Mouse (Mus musculus) ES-Bruce4 (cell line): Measurements from ENCODE around the gene Gm19345. TPM values are rescaled to one million over a fixed set of nuclear protein-coding genes. Genes with fewer than 3 reads are reported as not detected.

Source experiments
- H3K27ac ChIP-seq: 2 replicates; pipeline ENCODE4 v1.5.1; 2012; ENCODE audit warnings: low read length, inconsistent platforms; ENCODE audit not compliant: insufficient read depth
- H3K27me3 ChIP-seq: 2 replicates; pipeline ENCODE4 v1.6.1; 2012; ENCODE audit warnings: mild to moderate bottlenecking, low read length, inconsistent platforms; ENCODE audit not compliant: control insufficient read depth, poor library complexity, insufficient read depth, severe bottlenecking
- H3K36me3 ChIP-seq: 2 replicates; pipeline ENCODE4 v1.6.1; 2012; ENCODE audit warnings: inconsistent platforms, mild to moderate bottlenecking, low read length, moderate library complexity; ENCODE audit not compliant: control insufficient read depth, poor library complexity, insufficient read depth, severe bottlenecking
- H3K4me1 ChIP-seq: one replicate; pipeline ENCODE4 v1.8.1; 2011; ENCODE audit warnings: low read length; ENCODE audit not compliant: control insufficient read depth, insufficient read depth
- H3K4me3 ChIP-seq: 2 replicates; pipeline ENCODE4 v1.5.1; 2011; ENCODE audit warnings: low read depth, mild to moderate bottlenecking, low read length
- H3K9ac ChIP-seq: 2 replicates; pipeline ENCODE4 v1.6.1; 2012; ENCODE audit warnings: low read depth, mild to moderate bottlenecking, inconsistent platforms; ENCODE audit not compliant: poor library complexity, severe bottlenecking
- H3K9me3 ChIP-seq: replicated peaks from 2 replicates; pipeline ENCODE4 v1.6.1; 2012; ENCODE audit warnings: mild to moderate bottlenecking, low read length, inconsistent platforms; ENCODE audit not compliant: control insufficient read depth, poor library complexity, insufficient read depth, severe bottlenecking
- CTCF ChIP-seq: IDR thresholded peaks from one replicate; pipeline ENCODE4 v1.8.1; 2011; ENCODE audit warnings: low read depth, low read length
- EP300 ChIP-seq: IDR thresholded peaks from 2 replicates; pipeline ENCODE4 v1.6.1; 2011; ENCODE audit warnings: low read depth, low read length; ENCODE audit not compliant: insufficient read depth
- POLR2A ChIP-seq: IDR thresholded peaks from one replicate; pipeline ENCODE4 v1.8.1; 2011; ENCODE audit warnings: low read length; ENCODE audit not compliant: insufficient read depth
- polyA plus RNA-seq: library from polyadenylated mRNA; stranded (reverse); fragments of >200 nt; gene quantifications from 2 replicates; pipeline ENCODE4 v1.2.4, GENCODE M21; 2011; ENCODE audit warnings: low read depth; ENCODE audit not compliant: missing spikeins, insufficient read depth, insufficient read length

Gm19345 gene
- polyA plus RNA-seq, 1 experiment = 0.82 TPM

DNA sequence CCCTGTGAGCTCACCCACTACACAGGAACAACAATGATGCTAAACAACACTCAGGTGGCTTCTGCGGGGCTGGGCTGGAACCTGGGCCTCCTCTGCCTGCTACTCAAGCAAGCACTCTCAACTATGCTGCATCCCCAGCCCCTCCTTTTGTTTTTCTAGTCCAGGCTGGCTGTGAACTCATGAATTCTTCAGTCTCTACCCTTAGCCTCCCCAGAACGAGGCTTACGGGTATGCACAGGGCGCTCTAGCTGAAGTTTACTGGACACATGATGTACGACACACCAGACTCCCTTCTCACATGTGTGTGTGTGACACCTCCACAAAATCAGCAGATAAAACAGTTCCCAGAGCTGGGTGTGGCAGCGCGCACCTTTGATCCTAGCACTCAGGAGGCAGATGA lies 32.9 kb upstream of the Gm19345 start:
- no peak overlapping the region for H3K4me3 ChIP-seq
- peak overlapping the region; percentile 89 for H3K27ac ChIP-seq
- no peaks in the 10 kb centered on the region for H3K27me3 ChIP-seq
- H3K4me1 ChIP-seq = peaks cover 7% of the 10 kb centered on the region
- no peak overlapping the region for H3K9ac ChIP-seq
- H3K36me3 ChIP-seq = peaks cover 5% of the 10 kb centered on the region; the same call in 1 of the 2 replicates
- peaks cover 8% of the 10 kb centered on the region; the same call in 1 of the 2 replicates for H3K9me3 ChIP-seq
- TF ChIP-seq POLR2A (no peak), CTCF (no peak), EP300 (no peak)

DNA sequence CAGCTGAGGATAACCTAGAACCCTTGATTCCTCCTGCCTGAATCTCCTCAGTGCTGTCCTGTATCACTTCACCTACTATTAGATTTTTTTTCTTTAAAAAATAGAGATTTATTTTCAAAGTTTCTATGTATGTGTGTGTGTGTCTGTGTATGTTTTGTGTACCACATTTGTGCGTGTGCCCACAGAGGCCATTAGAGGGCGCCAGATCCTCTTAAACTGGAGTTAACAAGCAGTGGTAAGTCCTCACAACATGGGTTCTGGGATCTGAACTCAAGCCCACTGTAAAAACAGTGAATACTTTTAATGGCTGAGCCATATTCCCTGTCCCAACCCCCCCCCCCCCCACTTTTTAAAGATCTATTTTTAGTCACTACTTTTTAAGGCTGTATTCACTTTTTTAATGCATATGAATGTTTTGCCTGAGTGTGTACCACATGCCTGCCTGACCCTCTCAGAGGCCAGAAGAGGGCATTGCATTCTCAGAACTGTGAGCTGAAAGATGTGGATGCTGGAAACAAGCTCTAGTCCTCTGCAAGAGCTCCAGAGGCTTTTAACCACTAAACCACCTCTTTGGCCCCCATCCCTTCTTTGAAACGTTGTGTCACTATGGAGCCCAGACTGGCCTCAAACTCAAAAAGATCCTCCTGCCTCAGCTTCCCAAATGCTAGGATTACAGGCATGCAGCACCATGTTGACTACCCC lies 31.3 kb upstream of the Gm19345 start:
- H3K9ac ChIP-seq = no peak overlapping the region
- no peak overlapping the region for H3K27ac ChIP-seq
- H3K4me3 ChIP-seq = no peak overlapping the region
- TF ChIP-seq POLR2A (no peak), CTCF (peak; percentile 7), EP300 (no peak)
- H3K9me3 ChIP-seq = peaks cover 8% of the 10 kb centered on the region; the same call in 1 of the 2 replicates
- no peaks in the 10 kb centered on the region for H3K27me3 ChIP-seq
- H3K4me1 ChIP-seq = peaks cover 7% of the 10 kb centered on the region
- peaks cover 5% of the 10 kb centered on the region; the same call in 1 of the 2 replicates for H3K36me3 ChIP-seq

DNA sequence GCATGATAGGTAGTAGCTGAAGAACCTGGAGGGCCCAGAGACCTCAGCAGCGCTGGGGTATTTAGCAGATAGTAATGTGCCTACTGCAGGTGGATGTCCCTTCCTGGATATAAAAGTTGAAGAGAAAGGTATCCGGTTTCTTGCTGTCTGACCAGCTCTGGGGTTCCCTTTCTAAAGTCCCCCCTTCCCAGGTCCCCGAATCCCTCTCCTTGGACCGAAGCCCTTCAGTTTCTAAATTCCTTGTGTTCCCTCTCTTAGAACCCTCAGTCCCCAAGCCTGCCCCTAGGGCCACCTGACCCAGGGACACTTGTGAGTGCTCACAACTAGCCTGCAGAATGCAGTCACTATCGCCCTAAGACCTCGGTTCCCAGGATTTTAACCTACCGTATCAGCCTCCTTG lies 30.2 kb upstream of the Gm19345 start:
- Histone ChIP-seq H3K9ac (peak overlapping the region; percentile 90), H3K27ac (no peak overlapping the region; the same call in 1 of the 2 replicates), H3K4me1 (peaks cover 10% of the 10 kb centered on the region), H3K4me3 (peak overlapping the region; percentile 71), H3K9me3 (peaks cover 8% of the 10 kb centered on the region; the same call in 1 of the 2 replicates), H3K27me3 (no peaks in the 10 kb centered on the region), H3K36me3 (peaks cover 5% of the 10 kb centered on the region; the same call in 1 of the 2 replicates)
- no peak for TF ChIP-seq POLR2A

DNA sequence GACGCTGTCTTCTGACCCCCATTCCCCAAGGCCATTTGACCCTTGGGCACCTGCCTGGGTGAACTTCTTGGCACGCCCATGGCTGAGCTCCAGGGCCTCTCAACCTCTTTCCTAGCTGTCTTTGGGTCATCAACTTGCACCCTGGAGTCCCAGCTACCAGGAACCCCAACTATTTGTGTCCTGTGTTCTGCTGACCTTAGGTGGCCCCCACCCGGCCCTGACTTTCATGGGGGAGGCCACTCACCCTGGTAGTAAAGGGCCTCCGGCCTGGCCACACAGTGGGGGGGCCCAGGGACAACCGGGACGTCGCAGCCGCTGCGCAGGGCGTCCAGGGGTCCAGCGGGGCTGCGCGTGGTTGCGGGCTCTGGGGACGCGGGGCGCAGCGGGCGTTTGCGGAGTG lies 29.6 kb upstream of the Gm19345 start:
- Histone ChIP-seq H3K9me3 (peaks cover 8% of the 10 kb centered on the region; the same call in 1 of the 2 replicates), H3K27ac (peak overlapping the region; percentile 42), H3K36me3 (peaks cover 5% of the 10 kb centered on the region; the same call in 1 of the 2 replicates), H3K4me3 (peak overlapping the region; percentile 71), H3K9ac (peak overlapping the region; percentile 90), H3K27me3 (no peaks in the 10 kb centered on the region), H3K4me1 (peaks cover 10% of the 10 kb centered on the region)
- TF ChIP-seq POLR2A (no peak), CTCF (no peak), EP300 (no peak)

DNA sequence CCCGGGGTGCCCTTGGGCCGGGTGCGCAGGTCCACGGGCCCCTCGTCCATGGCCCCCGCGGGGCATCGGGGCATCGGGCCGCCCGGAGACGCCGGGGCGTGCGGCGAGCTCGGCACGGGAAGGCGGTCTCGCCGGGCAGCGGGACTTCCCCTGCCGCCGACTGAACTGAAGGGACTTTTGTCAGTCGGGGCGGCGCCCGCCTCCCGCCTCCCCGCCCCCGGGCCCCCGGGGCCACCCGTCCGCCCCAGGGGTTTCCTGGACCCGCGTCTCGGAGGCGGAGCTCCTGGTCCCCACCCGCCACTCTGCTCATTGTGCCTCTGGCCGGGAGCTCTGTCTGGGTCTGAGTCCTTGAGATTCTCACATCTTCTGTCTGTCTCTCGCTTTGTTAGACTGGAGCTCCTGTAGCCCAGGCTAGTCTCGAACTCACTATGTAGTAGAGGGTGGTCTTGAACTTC lies 29.2 kb upstream of the Gm19345 start, which contains the start of gene Bcl3:
Bcl3 (minus strand) TSS at position 167 of the 455 bp plus-strand sequence.
- H3K27ac ChIP-seq = peak within 1 kb of the TSS; percentile 82

More for the DNA sequence above, 29.2 kb upstream of the Gm19345 start, which contains the start of gene Bcl3:
- H3K9ac ChIP-seq = peak within 1 kb of the TSS; percentile 90
- peak within 1 kb of the TSS; percentile 71 for H3K4me3 ChIP-seq
- H3K36me3 ChIP-seq = peaks cover 5% of the 10 kb centered on the region; the same call in 1 of the 2 replicates
- peaks cover 11% of the 10 kb centered on the region for H3K4me1 ChIP-seq
- peaks cover 8% of the 10 kb centered on the region; the same call in 1 of the 2 replicates for H3K9me3 ChIP-seq
- H3K27me3 ChIP-seq = no peaks in the 10 kb centered on the region
- TF ChIP-seq POLR2A (no peak), EP300 (peak; percentile 80; the same call in 1 of the 2 replicates)
